Mouse (Mus musculus): Measurements from ENCODE around the gene Tppp3. TPM values are rescaled to one million over a fixed set of nuclear protein-coding genes. Genes with fewer than 3 reads are reported as not detected.

Tppp3 gene
- total and polyA plus RNA-seq, 3 experiments: 0.25 to 0.39 TPM; not detected in 1

DNA sequence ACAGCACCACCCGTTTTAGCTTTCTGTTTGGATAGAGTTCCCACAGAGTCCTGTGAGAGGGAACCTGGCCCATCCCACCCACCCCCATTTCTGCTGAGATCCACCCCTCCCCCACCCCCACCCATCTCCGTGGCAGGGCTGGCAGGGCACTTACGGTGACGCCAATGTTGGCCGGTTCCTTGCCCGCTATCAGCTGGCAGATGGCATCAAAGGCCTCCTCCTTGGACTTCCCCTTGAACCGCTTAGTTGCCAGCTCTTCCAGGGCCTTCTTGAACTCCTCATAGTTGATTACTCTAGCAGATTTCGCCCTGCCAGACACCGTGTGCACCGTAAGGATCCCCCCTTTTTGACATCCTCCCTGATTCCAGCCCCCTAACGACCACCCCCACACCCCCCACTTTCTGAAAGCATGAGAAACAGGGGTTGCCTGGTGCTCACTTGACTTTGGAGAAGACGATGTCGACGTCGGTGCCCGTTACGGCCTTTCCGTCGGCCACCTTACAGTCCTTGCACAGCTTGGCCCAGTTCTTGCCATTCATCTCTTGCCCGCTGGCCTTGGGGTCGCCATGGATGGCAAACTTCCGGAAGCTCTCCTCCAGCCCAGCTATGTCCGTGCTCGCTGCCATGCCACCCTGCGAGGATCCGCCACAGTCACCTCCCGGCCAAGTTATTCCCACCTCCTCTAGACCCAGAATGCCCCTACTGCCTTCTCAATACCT lies 3.2 kb downstream of the Tppp3 start:
- dilution Hi-C loops (cut with MboI; ENCODE audit: extremely low pct_ligation_motif_present, extremely low pct_unique_long_range_greater_than_20kb, low sequenced_read_pairs) (no loop called here), in situ Hi-C loops (cut with MboI; ENCODE audit: low pct_ligation_motif_present, low pct_unique_long_range_greater_than_20kb, low sequenced_read_pairs) (no loop called here)
- H3K4me3 ChIP-seq (replicated peaks in 1 of 3; ENCODE audit: low read depth in 2 of 3, low read length in 2 of 3, poor library complexity in 1 of 3): no peak overlapping the region
- no peak for DNase-seq (ENCODE audit: extremely low read depth)
- no peaks in the 10 kb centered on the region for H3K4me1 ChIP-seq (ENCODE audit: control insufficient read depth in 1 of 2, insufficient read depth in 2 of 2)
- no peak overlapping the region for H3K4me2 ChIP-seq (ENCODE audit: insufficient read depth, low read depth, poor library complexity, severe bottlenecking)
- H3K27me3 ChIP-seq (replicated peaks): no peaks in the 10 kb centered on the region
- no peaks in the 10 kb centered on the region for H3K9me3 ChIP-seq (replicated peaks; ENCODE audit: low read length)
- TF ChIP-seq POLR2A (IDR thresholded peaks at IDR 0.05; ENCODE audit: low read depth, low read length) (no peak), HCFC1 (IDR thresholded peaks at IDR 0.05; ENCODE audit: low read depth, low read length) (no peak), UBTF (IDR thresholded peaks at IDR 0.05; ENCODE audit: low read depth, low read length) (no peak), ZC3H11A (IDR thresholded peaks at IDR 0.05; ENCODE audit: low read depth, low read length) (no peak), MAZ (IDR thresholded peaks at IDR 0.05; ENCODE audit: low read depth, low read length) (no peak), NRF1 (IDR thresholded peaks at IDR 0.05; ENCODE audit: low read depth, low read length) (no peak), KAT2A (IDR thresholded peaks at IDR 0.05; ENCODE audit: insufficient replicate concordance, low read length) (no peak), IRF4 (IDR thresholded peaks at IDR 0.05; ENCODE audit: low read depth, low read length) (no peak), CHD1 (IDR thresholded peaks at IDR 0.05; ENCODE audit: low read depth, low read length) (no peak), MXI1 (IDR thresholded peaks at IDR 0.05; ENCODE audit: low read depth, low read length) (no peak), TBP (conservative IDR thresholded peaks at IDR 0.05; ENCODE audit: low read depth, low read length) (no peak), PAX5 (IDR thresholded peaks at IDR 0.05; ENCODE audit: low read length) (no peak), CHD2 (IDR thresholded peaks at IDR 0.05; ENCODE audit: low read length) (no peak), RAD21 (IDR thresholded peaks at IDR 0.05; ENCODE audit: low read depth, low read length) (no peak), ETS1 (conservative IDR thresholded peaks at IDR 0.05; ENCODE audit: low read depth, low read length) (no peak)
- H3K36me3 ChIP-seq (replicated peaks in 1 of 2; ENCODE audit: control insufficient read depth in 1 of 2, insufficient read depth in 1 of 2, low read length in 1 of 2): peaks cover 0 to 9% of the 10 kb centered on the region in 2 experiments
- no peak overlapping the region for H3K27ac ChIP-seq (ENCODE audit: insufficient read depth, low read depth)
- no peaks in the 10 kb centered on the region for H3K79me2 ChIP-seq (replicated peaks; ENCODE audit: control insufficient read depth, extremely low read depth, insufficient read depth, poor library complexity, severe bottlenecking)
- H3K9ac ChIP-seq (ENCODE audit: insufficient read depth, low read depth): no peak overlapping the region

DNA sequence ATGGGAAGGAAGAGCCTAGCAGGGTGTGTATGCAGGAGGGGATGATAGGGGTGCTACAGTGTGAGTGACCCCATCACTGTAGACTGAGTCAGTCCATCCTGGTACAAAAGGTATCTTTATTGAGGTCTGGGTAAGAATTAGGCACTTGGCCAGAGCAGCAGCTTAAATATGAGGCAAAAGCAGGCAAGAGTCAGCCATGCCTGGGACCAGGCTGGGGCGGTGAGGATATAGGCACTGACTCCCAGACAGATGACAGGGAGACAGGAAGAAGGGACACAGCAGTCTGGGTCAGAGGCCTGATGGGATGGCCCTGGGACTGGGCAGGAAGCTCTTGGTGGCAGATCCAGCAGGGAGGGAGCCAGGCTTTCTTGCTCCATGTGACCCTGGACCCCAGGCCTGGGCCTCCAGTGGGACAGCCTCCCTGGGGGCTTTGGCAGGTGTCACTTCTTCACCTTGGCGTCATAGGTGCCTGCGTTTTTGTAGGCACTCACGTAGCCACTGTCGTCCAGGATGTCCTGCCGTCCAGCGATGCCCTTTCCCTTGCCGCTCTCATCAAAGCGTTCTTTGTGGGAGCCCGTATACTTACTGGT lies 3.8 kb downstream of the Tppp3 start:
- no peaks in the 10 kb centered on the region for H3K27me3 ChIP-seq (replicated peaks)
- no peaks in the 10 kb centered on the region for H3K9me3 ChIP-seq (replicated peaks; ENCODE audit: low read length)
- no peaks in the 10 kb centered on the region for H3K79me2 ChIP-seq (replicated peaks; ENCODE audit: control insufficient read depth, extremely low read depth, insufficient read depth, poor library complexity, severe bottlenecking)
- dilution Hi-C loops (cut with MboI; ENCODE audit: extremely low pct_ligation_motif_present, extremely low pct_unique_long_range_greater_than_20kb, low sequenced_read_pairs) (no loop called here), in situ Hi-C loops (cut with MboI; ENCODE audit: low pct_ligation_motif_present, low pct_unique_long_range_greater_than_20kb, low sequenced_read_pairs) (no loop called here)
- H3K27ac ChIP-seq (ENCODE audit: insufficient read depth, low read depth): no peak overlapping the region
- DNase-seq (ENCODE audit: extremely low read depth): no peak
- no peak overlapping the region for H3K4me3 ChIP-seq (replicated peaks in 1 of 3; ENCODE audit: low read depth in 2 of 3, low read length in 2 of 3, poor library complexity in 1 of 3)
- H3K36me3 ChIP-seq (replicated peaks in 1 of 2; ENCODE audit: control insufficient read depth in 1 of 2, insufficient read depth in 1 of 2, low read length in 1 of 2): peaks cover 0 to 4% of the 10 kb centered on the region in 2 experiments
- no peak overlapping the region for H3K4me2 ChIP-seq (ENCODE audit: insufficient read depth, low read depth, poor library complexity, severe bottlenecking)
- H3K4me1 ChIP-seq (ENCODE audit: control insufficient read depth in 1 of 2, insufficient read depth in 2 of 2): no peaks in the 10 kb centered on the region
- TF ChIP-seq RCOR1 (conservative IDR thresholded peaks at IDR 0.05; ENCODE audit: low read depth, low read length) (no peak), ELF1 (IDR thresholded peaks at IDR 0.05; ENCODE audit: low read depth, low read length) (no peak), IRF4 (IDR thresholded peaks at IDR 0.05; ENCODE audit: low read depth, low read length) (no peak), MAFK (IDR thresholded peaks at IDR 0.05; ENCODE audit: insufficient replicate concordance, low read length) (no peak), GABPA (IDR thresholded peaks at IDR 0.05; ENCODE audit: insufficient replicate concordance, low read depth, low read length) (no peak), EP300 (IDR thresholded peaks at IDR 0.05; ENCODE audit: low read length) (no peak)
- H3K9ac ChIP-seq (ENCODE audit: insufficient read depth, low read depth): no peak overlapping the region
